Mouse (Mus musculus): ENCODE measurements around the gene Tmprss11d.
"Not testable (repeated sequence)": the region's sequence is repeated elsewhere in the genome, so short reads cannot be mapped to it uniquely, and the experiment has no call there.

The Tmprss11d gene

DNA sequence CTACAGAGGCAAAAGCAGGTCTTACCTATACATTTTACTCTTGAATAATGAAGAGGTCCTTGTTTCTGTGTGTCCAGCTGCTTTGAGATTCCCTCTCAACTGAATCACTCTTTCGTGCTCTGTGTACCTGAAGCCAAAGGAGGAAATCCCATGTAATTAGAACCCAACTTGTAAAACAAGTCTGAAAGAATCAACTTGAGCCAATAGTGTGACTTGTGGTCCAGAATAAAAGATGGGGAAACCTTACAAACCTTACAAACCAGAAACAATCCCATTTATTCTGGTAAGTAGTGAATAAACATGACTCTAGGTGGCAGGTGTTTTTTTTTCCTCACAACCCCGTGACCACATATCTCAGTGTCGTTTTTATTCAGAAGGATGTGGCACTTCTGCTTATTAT is at the start of gene Tmprss11d:
Gene Tmprss11d, minus strand, starts transcription at position 101 of the 400 bp plus-strand sequence.
- DNase-seq (ENCODE audit: low read depth, low spot score), result no peak

DNA sequence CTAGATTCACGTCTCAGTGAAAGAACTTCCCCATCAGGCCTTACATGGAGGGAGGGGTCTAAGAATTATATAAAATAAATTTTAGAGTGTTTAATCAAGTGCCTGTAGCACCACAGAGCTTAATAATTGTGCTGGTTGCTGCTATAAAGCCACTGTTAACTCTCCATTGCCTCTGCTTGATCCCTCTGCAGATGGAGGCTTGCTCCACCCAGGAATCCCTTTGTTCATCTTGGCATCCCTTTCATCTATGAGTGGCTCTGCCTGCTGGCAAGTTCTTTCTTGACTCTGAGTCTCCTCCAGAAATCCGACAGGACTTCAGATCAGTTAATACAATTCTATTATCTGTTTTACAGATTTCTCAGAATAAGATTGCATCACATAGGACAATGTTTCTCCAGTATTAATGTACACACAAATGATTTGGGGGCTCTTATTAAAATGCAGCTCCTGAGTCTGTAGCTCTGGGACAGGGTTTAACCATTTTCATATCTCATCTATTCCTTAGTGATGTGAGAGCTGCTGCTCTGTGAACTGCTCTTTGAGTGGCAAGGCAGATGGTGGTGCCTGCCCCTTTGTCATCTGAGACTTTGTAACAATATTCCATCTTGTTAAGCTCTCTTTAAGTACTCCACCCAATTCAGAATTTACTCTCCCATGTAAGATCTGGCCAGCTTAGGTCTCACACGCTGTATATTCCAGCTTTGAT is 48.3 kb upstream of the Tmprss11d start:
- DNase-seq (ENCODE audit: low read depth, low spot score), result no peak

DNA sequence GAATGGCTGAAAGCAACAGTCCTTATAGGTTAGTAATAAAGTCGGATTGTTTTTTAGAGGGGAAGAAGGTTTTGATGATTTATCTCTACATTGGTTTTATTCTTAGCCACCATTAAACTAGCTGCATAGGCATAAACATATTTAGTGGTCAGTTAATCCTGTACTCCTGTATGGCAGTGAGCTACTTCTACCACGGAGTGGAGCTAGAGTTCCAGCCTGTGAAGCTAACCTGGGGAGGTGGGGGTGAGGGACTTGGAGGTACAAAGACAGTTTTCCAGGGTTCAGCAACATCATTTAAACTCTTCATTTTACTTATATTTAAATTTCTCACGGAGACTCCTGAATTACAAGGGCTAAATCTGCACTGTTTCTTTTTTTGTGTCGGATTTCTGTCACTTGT is 46.3 kb upstream of the Tmprss11d start:
- no peak for DNase-seq (ENCODE audit: low read depth, low spot score)

DNA sequence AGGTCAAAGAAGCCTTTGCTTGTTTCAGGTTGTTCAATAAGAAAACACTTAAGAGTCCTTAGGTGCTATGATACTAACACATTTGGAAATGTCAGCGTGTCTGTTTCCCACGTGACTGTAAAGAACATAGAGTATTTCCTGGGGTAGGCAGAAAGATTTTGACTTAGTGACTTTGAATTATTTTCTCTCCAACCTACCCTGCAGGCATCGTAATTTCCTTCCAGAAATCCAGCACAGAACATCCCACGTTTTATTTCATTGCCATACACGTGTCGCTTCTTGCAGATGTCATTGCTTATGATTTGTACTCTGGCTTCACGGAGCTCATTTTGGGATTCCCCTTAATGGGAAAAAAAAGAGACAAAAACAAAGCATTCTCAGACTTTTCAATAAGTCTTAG is 41.1 kb upstream of the Tmprss11d start:
- no peak for DNase-seq (ENCODE audit: low read depth, low spot score)

DNA sequence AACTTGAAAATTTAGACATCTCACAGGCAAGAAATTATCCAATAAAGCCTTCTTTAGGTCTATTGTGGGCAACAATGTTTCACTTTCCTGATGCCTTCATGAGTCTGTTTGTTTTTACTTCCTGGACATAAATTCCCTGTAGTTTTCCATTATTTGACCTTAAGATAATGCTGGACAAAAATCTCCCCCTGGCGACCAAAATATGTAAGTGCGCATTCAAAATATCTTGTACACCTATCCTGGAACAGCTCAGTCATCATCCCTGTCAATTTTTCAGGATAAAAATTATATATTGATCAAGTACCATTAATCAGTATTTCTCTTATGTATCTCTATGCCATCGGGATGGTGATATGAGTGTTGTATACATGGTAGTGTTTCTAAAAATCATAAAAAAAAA is 37.6 kb upstream of the Tmprss11d start:
- DNase-seq (ENCODE audit: low read depth, low spot score), result no peak

DNA sequence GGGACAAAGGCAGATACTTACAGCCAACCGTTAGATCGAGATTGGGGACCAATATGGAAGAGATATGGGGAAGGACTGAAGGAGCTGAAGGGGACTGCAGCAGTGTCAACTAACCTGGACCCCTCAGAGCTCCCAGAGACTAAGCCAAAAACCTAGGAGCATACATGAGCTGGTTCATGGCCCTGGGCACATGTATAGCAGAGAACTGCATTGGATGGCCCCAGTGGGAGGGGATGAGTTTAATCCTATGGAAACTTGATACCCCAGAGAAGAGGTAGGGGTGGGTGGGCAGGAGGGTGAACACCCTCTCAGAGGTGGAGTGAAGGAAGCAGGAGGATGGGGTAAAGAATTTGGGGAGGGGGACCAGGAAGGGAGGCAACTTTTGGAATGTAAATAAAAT is 34.7 kb upstream of the Tmprss11d start:
- no peak for DNase-seq (ENCODE audit: low read depth, low spot score)

DNA sequence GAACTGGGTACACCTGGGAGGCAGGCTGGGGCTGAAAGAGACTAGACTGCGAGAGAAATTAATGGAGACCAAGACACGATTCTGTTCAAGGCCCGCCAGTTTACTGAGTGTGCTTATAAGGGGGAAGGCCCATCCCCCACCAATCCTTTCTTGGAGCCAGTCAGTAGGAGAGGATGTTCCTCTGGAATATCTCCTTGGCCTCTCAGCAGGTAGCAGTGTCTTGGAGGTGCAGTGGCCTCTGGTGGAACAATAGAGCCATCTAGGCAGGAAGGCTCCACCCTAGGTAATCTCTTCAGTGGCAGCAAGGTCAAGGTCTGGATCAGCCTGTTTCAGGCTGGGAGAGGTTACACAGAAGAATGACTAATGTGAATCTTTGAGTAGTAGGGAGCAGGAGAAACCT is 34.0 kb upstream of the Tmprss11d start:
- DNase-seq (ENCODE audit: low read depth, low spot score), result no peak

DNA sequence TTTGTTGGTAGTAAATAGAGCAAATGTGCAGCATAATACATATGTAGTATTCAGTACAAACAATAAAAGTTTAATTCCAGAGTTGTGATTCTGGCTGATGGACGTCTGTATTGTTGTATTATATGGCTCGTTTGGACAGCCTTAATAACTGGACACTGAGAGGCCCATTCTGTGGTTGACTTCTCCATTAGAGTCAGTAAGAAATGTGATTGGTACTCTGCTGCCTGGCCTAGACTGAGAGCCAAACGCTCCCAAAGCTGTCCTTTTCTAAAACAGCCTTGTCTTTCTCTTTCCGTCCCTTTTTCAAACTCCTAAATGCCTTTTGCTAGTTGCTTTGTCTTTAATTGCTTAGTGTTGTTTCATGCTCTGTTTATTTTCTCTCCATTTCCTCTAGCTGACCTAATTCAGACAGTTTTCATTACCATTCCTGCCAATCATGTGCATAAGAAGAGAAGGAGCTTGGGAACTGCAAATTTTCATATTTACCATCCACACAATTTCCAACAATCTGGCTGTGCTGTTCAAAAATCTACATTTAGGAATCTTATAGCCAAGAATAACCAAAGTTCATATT is 13.7 kb downstream of the Tmprss11d start:
- DNase-seq (ENCODE audit: low read depth, low spot score), result peak; percentile 54

DNA sequence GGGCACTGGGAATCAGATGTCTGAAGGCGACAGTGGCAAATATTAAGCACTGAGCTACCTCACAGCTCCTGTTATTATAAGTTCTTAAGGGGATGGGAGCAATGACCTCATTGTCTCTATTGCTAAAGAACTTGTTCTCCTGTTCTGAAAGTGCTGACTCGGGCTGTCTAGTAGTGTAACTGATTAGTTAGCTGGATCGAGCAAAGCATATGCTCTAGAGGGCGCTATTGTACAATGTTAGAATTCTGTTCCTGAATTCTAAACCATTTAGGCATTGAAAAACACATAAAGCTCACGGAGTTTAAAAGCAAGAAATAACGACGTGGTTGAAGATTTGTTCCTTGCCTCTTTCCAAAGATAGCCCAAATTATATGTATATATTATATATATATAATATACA is 20.3 kb downstream of the Tmprss11d start:
- DNase-seq (ENCODE audit: low read depth, low spot score), result peak; percentile 53

DNA sequence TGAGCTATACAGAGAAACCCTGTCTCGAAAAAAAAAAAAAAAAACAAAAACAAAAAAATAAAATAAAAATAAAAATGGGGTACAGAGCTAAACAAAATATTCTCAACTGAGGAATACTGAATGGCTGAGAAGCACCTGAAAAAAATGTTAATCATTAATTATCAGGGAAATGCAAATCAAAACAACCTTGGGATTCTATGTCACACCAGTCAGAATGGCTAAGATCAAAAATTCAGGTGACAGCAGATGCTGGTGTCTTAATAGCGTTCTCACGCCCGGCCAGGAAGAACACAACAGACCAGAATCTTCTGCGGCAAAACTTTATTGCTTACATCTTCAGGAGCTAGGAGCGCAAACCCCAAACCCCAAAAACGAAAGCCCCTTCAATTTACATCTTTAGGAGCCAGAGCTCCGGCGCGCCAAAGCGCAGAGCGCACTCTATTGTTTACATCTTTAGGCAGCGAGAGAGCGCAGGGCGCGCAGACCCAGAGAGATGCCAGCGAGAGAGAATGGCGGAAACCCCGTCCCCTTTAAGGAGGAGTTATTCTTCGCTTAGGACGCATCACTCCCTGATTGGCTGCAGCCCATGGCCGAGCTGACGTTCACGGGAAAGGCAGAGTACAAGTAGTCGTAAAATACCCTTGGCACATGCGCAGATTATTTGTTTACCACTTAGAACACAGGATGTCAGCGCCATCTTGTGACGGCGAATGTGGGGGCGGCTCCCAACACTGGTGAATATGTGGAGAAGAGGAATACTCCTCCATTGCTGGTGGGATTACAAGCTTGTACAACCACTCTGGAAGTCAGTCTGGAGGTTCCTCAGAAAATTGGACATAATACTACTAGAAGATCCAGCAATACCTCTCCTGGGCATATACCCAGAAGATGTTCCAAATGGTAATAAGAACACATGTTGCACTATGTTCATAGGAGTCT is 54.9 kb downstream of the Tmprss11d start:
- not testable (repeated sequence) for DNase-seq (ENCODE audit: low read depth, low spot score)

DNA sequence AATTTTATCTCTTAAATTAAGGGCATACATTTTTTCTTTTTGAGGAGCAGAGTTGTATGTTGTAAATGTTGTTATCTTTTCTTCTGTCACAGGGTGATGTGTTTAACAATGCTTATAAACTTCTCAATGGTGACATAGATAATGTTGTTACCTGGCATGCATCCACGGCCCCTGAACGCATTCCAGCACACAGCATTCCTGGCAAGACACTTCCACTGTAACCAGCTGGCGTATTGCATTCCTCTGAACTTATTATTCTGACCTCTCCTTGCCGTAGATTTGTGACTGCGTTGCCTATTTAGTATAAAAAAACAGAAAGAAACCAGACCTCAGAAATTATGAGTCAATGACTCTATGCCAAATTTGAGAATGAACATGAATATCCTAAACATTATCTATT is 67.1 kb downstream of the Tmprss11d start:
- DNase-seq (ENCODE audit: low read depth, low spot score), result no peak

DNA sequence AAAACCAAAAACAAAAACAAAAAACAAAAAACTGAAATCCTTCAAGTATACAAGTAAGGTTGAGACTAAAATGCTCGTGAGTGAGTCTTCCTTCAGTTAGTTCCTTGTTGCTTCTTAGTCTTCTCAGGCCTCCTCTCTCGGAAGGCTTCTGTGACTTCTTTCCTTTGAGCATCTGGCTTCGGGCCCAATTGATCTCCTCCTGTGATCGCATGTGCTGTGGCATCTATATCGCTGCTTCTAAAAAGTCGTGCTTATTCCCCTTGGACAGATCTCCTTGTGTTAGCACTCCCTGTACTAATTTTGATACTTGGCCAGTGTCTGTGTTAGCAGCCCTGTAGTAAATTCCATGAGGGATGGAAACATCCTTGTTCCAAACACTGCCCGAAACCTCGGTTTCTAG is 69.3 kb downstream of the Tmprss11d start:
- no peak for DNase-seq (ENCODE audit: low read depth, low spot score)

DNA sequence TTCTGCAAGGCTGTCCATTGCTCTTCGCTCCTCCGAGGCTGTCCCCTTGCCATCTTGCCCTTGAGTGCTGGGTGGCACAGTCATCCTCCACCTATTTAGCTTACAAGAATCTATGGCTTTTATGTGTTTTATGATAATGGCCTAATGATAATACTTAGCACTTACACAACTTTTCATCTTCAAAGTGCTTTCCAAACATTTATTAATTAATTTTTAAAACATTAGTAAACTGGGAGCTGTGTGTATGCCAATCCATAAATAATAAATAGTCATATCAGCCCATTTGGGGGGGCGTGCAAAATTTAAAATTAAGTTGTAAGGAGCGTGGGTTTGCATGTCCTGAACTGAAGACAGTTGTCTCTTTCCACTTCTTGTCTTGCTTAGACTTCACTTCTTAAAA is 84.0 kb downstream of the Tmprss11d start, which contains the start of gene Tmprss11c:
Gene Tmprss11c, minus strand, starts transcription at position 101 of the 400 bp plus-strand sequence.
- DNase-seq (ENCODE audit: low read depth, low spot score), result no peak

Measured in retina, postnatal 7 days (tissue).